Mouse (Mus musculus) kidney, adult 2 months (tissue): ENCODE measurements around the gene Gm38100.

ENCODE experiments used
- CTCF ChIP-seq: fragments of 200-500 bp; conservative IDR thresholded peaks from 2 replicates; pipeline ENCODE4 v1.5.1; 2011; ENCODE audit warnings: low read depth, mild to moderate bottlenecking, control low read depth, low read length, moderate library complexity, mixed read lengths; ENCODE audit not compliant: insufficient read depth, insufficient read length
- POLR2A ChIP-seq: fragments of 200-500 bp; IDR thresholded peaks from one replicate; pipeline ENCODE4 v1.6.1; 2011; ENCODE audit warnings: low read depth, low read length, control low read depth

- TF ChIP-seq CTCF (no peak), POLR2A (no peak)
Measured at GRCm38 (mm10) chr1:175913728-175914303, 6.3 kb upstream of the Gm38100 start.
